Mouse (Mus musculus) embryonic facial prominence, embryonic 10.5 days (tissue): ENCODE data around the gene Zbtb40. TPM values are rescaled to one million over a fixed set of nuclear protein-coding genes. Genes with fewer than 3 reads are reported as not detected.
A peak's percentile ranks its signal among the peaks of the same experiment; 100 is the strongest.

Source experiments
- DNase-seq: peaks from one replicate; pipeline ENCODE4 v3.0.0-alpha.2; 2017; ENCODE audit warnings: low spot score
- H3K27ac ChIP-seq: fragments of 300-500 bp; sonication (generic); replicated peaks from 2 replicates; pipeline ENCODE4 v1.5.1; 2016; ENCODE audit warnings: mild to moderate bottlenecking
- H3K27me3 ChIP-seq: fragments of 300-500 bp; sonication (generic); replicated peaks from 2 replicates; pipeline ENCODE4 v1.6.1; 2016; ENCODE audit warnings: low read depth, mild to moderate bottlenecking; ENCODE audit not compliant: poor library complexity, severe bottlenecking
- H3K36me3 ChIP-seq: fragments of 300-500 bp; sonication (generic); replicated peaks from 2 replicates; pipeline ENCODE4 v1.6.1; 2016; ENCODE audit warnings: mild to moderate bottlenecking, moderate library complexity
- H3K4me1 ChIP-seq: fragments of 300-500 bp; sonication (generic); 2 replicates; pipeline ENCODE4 v1.6.1; 2016
- H3K4me3 ChIP-seq: fragments of 300-500 bp; sonication (generic); 2 replicates; pipeline ENCODE4 v1.5.1; 2016; ENCODE audit warnings: mild to moderate bottlenecking, moderate library complexity
- H3K9me3 ChIP-seq: fragments of 300-500 bp; sonication (generic); 2 replicates; pipeline ENCODE4 v1.6.1; 2016; ENCODE audit warnings: mild to moderate bottlenecking
- WGBS: fragments of 180-500 bp; shearing (Covaris S2); methylation state at CpG from one replicate; pipeline ENCODE4 v1.1.7; 2016; 5-methylcytosine and 5-hydroxymethylcytosine counted together
- polyA plus RNA-seq: library from polyadenylated mRNA; unstranded; fragments of >200 nt; fragmentation: Nextera tagmentation; extraction: Ambion mirVana; gene quantifications from 2 replicates; pipeline ENCODE4 v1.2.1, GENCODE M21; 2016

The Zbtb40 gene
- 6.5 TPM in 2 replicates for polyA plus RNA-seq

GRCm38 (mm10) chr4:137048550-137049032 is at the start of gene Zbtb40:
Gene Zbtb40, minus strand, starts transcription at chr4:137048801.
- H3K9me3 ChIP-seq = peaks cover 12% of the 10 kb centered on the region; the same call in 1 of the 2 replicates
- H3K27ac ChIP-seq = peak within 1 kb of the TSS; percentile 89
- H3K36me3 ChIP-seq = no peaks in the 10 kb centered on the region
- H3K4me1 ChIP-seq = peaks cover 30% of the 10 kb centered on the region
- peak; percentile 98 for DNase-seq
- H3K27me3 ChIP-seq = peaks cover 43% of the 10 kb centered on the region
- H3K4me3 ChIP-seq = peak within 1 kb of the TSS; percentile 93
- 1% methylated on average over 32 of the region's 32 CpGs for whole genome bisulfite sequencing

- H3K27me3 ChIP-seq = no peaks in the 10 kb centered on the region
- DNase-seq = no peak
- H3K36me3 ChIP-seq = no peaks in the 10 kb centered on the region
- H3K9me3 ChIP-seq = no peaks in the 10 kb centered on the region
- peaks cover 20% of the 10 kb centered on the region for H3K4me1 ChIP-seq
- 76% methylated on average over 4 of the region's 4 CpGs for WGBS
- H3K27ac ChIP-seq = no peak overlapping the region
- no peak overlapping the region for H3K4me3 ChIP-seq
Observed at GRCm38 (mm10) chr4:137097984-137098327, 49.4 kb upstream of the Zbtb40 start.

GRCm38 (mm10) chr4:137097246-137097983 is 48.8 kb upstream of the Zbtb40 start:
- 79% methylated on average over 17 of the region's 17 CpGs for WGBS
- no peak for DNase-seq
- no peak overlapping the region for H3K27ac ChIP-seq
- peaks cover 20% of the 10 kb centered on the region for H3K4me1 ChIP-seq
- H3K36me3 ChIP-seq = no peaks in the 10 kb centered on the region
- no peak overlapping the region for H3K4me3 ChIP-seq
- no peaks in the 10 kb centered on the region for H3K27me3 ChIP-seq
- H3K9me3 ChIP-seq = no peaks in the 10 kb centered on the region

- H3K27me3 ChIP-seq = no peaks in the 10 kb centered on the region
- DNase-seq = no peak
- no peak overlapping the region for H3K4me3 ChIP-seq
- WGBS = 64% methylated on average over 10 of the region's 10 CpGs
- no peaks in the 10 kb centered on the region for H3K9me3 ChIP-seq
- peaks cover 20% of the 10 kb centered on the region for H3K4me1 ChIP-seq
- H3K36me3 ChIP-seq = no peaks in the 10 kb centered on the region
- H3K27ac ChIP-seq = no peak overlapping the region; the same call in 1 of the 2 replicates
Observed at GRCm38 (mm10) chr4:137096353-137096752, 47.8 kb upstream of the Zbtb40 start.

- Histone ChIP-seq H3K4me3 (no peak overlapping the region), H3K27ac (peak overlapping the region; percentile 72), H3K9me3 (no peaks in the 10 kb centered on the region), H3K36me3 (no peaks in the 10 kb centered on the region), H3K4me1 (peaks cover 26% of the 10 kb centered on the region), H3K27me3 (no peaks in the 10 kb centered on the region)
- 43% methylated on average over 18 of the region's 18 CpGs for WGBS
- peak; percentile 60 for DNase-seq
Observed at GRCm38 (mm10) chr4:137085083-137085810, 36.6 kb upstream of the Zbtb40 start.

GRCm38 (mm10) chr4:137082866-137083265 is 34.3 kb upstream of the Zbtb40 start:
- Histone ChIP-seq H3K36me3 (no peaks in the 10 kb centered on the region), H3K4me3 (no peak overlapping the region), H3K4me1 (peaks cover 26% of the 10 kb centered on the region), H3K27ac (no peak overlapping the region), H3K27me3 (no peaks in the 10 kb centered on the region), H3K9me3 (no peaks in the 10 kb centered on the region)
- 45% methylated on average over 2 of the region's 2 CpGs for WGBS
- no peak for DNase-seq

- no peaks in the 10 kb centered on the region for H3K36me3 ChIP-seq
Observed at GRCm38 (mm10) chr4:137081401-137081800, 32.8 kb upstream of the Zbtb40 start.

GRCm38 (mm10) chr4:137077216-137077615 is 28.6 kb upstream of the Zbtb40 start:
- Histone ChIP-seq H3K4me3 (no peak overlapping the region), H3K36me3 (no peaks in the 10 kb centered on the region), H3K27ac (no peak overlapping the region), H3K9me3 (no peaks in the 10 kb centered on the region), H3K4me1 (no peaks in the 10 kb centered on the region), H3K27me3 (0 out of 2 replicates have a peak, but pooled peaks cover 3% of the 10 kb centered on the region)
- WGBS = 53% methylated on average over 2 of the region's 2 CpGs
- no peak for DNase-seq

More at GRCm38 (mm10) chr4:137081401-137081800, 32.8 kb upstream of the Zbtb40 start:
- H3K9me3 ChIP-seq = no peaks in the 10 kb centered on the region
- no peak overlapping the region for H3K27ac ChIP-seq
- H3K4me3 ChIP-seq = no peak overlapping the region
- DNase-seq = no peak
- peaks cover 26% of the 10 kb centered on the region for H3K4me1 ChIP-seq
- no peaks in the 10 kb centered on the region for H3K27me3 ChIP-seq
- WGBS = 90% methylated on average over 4 of the region's 4 CpGs

GRCm38 (mm10) chr4:137071204-137071603 is 22.6 kb upstream of the Zbtb40 start:
- DNase-seq = no peak
- 78% methylated on average over 6 of the region's 6 CpGs for WGBS
- Histone ChIP-seq H3K9me3 (no peaks in the 10 kb centered on the region), H3K4me3 (no peak overlapping the region), H3K27ac (no peak overlapping the region), H3K36me3 (no peaks in the 10 kb centered on the region), H3K4me1 (peaks cover 14% of the 10 kb centered on the region), H3K27me3 (0 out of 2 replicates have a peak, but pooled peaks cover 8% of the 10 kb centered on the region)

GRCm38 (mm10) chr4:137068491-137068890 is 19.9 kb upstream of the Zbtb40 start:
- no peak for DNase-seq
- peaks cover 14% of the 10 kb centered on the region for H3K4me1 ChIP-seq
- H3K27me3 ChIP-seq = peaks cover 15% of the 10 kb centered on the region; the same call in 1 of the 2 replicates
- H3K4me3 ChIP-seq = no peak overlapping the region
- H3K36me3 ChIP-seq = no peaks in the 10 kb centered on the region
- 44% methylated on average over 8 of the region's 8 CpGs for WGBS
- no peaks in the 10 kb centered on the region for H3K9me3 ChIP-seq
- H3K27ac ChIP-seq = no peak overlapping the region

GRCm38 (mm10) chr4:137065846-137066245 is 17.2 kb upstream of the Zbtb40 start:
- Histone ChIP-seq H3K4me1 (peaks cover 14% of the 10 kb centered on the region), H3K36me3 (no peaks in the 10 kb centered on the region), H3K27ac (no peak overlapping the region), H3K4me3 (no peak overlapping the region), H3K27me3 (peaks cover 14% of the 10 kb centered on the region; the same call in 1 of the 2 replicates), H3K9me3 (no peaks in the 10 kb centered on the region)
- 84% methylated on average over 6 of the region's 6 CpGs for WGBS
- no peak for DNase-seq

GRCm38 (mm10) chr4:137054932-137055331 is 6.3 kb upstream of the Zbtb40 start:
- Histone ChIP-seq H3K4me3 (no peak overlapping the region), H3K9me3 (peaks cover 2% of the 10 kb centered on the region; the same call in 1 of the 2 replicates), H3K36me3 (no peaks in the 10 kb centered on the region), H3K27me3 (peaks cover 57% of the 10 kb centered on the region), H3K4me1 (no peaks in the 10 kb centered on the region), H3K27ac (no peak overlapping the region)
- WGBS = 66% methylated on average over 3 of the region's 3 CpGs
- DNase-seq = no peak
